Mouse (Mus musculus): ENCODE results near the gene Il15.

DNA sequence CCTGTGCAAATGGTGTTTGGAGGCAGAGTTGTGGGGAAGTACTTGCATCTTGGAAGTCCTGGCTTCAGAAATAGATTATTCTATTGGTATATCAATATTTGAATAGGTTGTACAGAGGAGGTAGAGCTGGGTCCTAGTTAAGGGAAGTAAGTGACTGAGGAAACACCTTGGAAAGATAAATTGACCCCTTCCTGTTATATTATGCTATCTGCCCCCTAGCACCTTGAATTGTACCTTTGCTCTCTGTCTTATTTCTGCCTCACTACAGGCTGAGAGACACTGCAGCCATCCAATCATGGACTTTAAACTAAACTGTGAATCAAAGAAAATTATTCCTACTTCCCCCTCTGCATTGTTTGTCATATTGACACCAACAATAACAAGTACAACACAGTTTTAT lies 17.2 kb downstream of the Il15 start:
- TF ChIP-seq POLR2A (IDR thresholded peaks at IDR 0.05; ENCODE audit: borderline replicate concordance, control insufficient read depth, low read depth, low read length) (no peak), CTCF (IDR thresholded peaks at IDR 0.05; ENCODE audit: control insufficient read depth, insufficient read depth, low read length) (no peak)
